Mouse (Mus musculus) skeletal muscle tissue, postnatal 0 days (tissue): Measurements from ENCODE around the gene Gm5426. TPM values are rescaled to one million over a fixed set of nuclear protein-coding genes. Genes with fewer than 3 reads are reported as not detected.

Experiments
- microRNA-seq, 2 experiments: library from miRNA; unstranded; fragments of <30 nt; microRNA quantifications; one replicate each; pipeline ENCODE4; 2016
- polyA plus RNA-seq: library from polyadenylated mRNA; unstranded; fragments of >200 nt; fragmentation: Nextera tagmentation; extraction: Ambion mirVana; gene quantifications from 2 replicates; pipeline ENCODE4 v1.2.1, GENCODE M21; 2015

Gene Gm5426
- polyA plus RNA-seq = not detected in 2 replicates

DNA sequence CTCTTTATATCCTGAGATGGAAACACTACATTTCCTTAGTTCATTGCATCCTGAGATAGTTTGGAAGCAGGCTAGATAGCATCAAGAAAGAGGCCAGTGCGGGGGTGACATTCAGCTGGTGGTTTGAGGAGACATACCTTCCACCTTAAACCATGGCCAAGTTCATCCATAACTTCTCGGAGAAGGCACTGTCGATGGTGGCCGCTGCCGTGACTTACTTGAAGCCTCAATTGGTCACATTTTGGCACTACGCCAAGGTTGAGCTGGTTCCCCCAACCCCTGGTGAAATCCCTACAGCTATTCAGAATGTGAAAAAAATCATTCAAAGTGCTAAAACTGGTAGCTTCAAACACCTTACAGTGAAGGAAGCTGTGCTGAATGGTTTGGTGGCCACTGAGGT lies at the start of gene Gm5426:
Gene Gm5426 (plus strand): TSS at position 153 of the 400 bp plus-strand sequence.

Small RNAs within 50 kb of the gene (microRNA-seq; reads per million reads assigned to microRNA genes)
- 0 reads per million in 2 experiments for gene Gm22913

Other genes with a start within 250 kb of the Gm5426 start
- gene Eea1, start 196.0 kb upstream of the Gm5426 start, polyA plus RNA-seq = 19.8 and 20.5 TPM in 2 replicates